Mouse (Mus musculus): ENCODE data around the gene Mtmr12. TPM values are rescaled to one million over a fixed set of nuclear protein-coding genes. Genes with fewer than 3 reads are reported as not detected.

The Mtmr12 gene
- polyA plus RNA-seq, 1 experiment from 2014 or later = 17.2 TPM

DNA sequence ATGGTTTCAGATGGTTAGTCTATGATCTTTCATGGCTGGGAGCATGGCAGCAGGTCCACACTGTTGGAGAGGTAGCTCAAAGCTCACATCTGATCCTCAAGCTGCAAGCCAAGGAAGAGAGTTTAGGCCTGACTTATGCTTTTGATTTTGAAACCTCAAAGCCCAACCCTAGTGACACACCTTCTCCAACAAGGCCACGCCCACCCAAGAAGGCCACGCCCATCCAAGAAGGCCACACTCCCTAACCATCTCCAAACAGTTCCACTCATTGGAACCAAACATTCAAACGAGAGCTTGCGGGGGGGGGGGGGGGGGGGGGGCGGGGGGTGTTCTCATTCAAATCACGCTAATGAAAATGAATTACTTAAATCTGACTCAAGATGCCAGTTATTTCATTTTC, 96.9 kb downstream of the Mtmr12 start:
- Histone ChIP-seq H3K27ac (ENCODE audit: low read length) (no peak overlapping the region), H3K4me2 (ENCODE audit: low read depth, low read length) (no peak overlapping the region), H3K9ac (ENCODE audit: low read length) (no peak overlapping the region), H3K27me3 (ENCODE audit: control insufficient read depth, insufficient read depth, low read length) (no peaks in the 10 kb centered on the region), H3K4me3 (replicated peaks; ENCODE audit: low read length) (no peak overlapping the region), H3K4me1 (ENCODE audit: control insufficient read depth, insufficient read depth, low read length) (peaks cover 5% of the 10 kb centered on the region), H3K9me3 (replicated peaks; ENCODE audit: control insufficient read depth, low read length) (no peaks in the 10 kb centered on the region), H3K36me3 (ENCODE audit: control insufficient read depth, insufficient read depth, low read length) (no peaks in the 10 kb centered on the region)
- ATAC-seq (ENCODE audit: insufficient read depth, low FRiP score) = no peak
- 76% methylated on average over 5 of the region's 6 CpGs for WGBS

DNA sequence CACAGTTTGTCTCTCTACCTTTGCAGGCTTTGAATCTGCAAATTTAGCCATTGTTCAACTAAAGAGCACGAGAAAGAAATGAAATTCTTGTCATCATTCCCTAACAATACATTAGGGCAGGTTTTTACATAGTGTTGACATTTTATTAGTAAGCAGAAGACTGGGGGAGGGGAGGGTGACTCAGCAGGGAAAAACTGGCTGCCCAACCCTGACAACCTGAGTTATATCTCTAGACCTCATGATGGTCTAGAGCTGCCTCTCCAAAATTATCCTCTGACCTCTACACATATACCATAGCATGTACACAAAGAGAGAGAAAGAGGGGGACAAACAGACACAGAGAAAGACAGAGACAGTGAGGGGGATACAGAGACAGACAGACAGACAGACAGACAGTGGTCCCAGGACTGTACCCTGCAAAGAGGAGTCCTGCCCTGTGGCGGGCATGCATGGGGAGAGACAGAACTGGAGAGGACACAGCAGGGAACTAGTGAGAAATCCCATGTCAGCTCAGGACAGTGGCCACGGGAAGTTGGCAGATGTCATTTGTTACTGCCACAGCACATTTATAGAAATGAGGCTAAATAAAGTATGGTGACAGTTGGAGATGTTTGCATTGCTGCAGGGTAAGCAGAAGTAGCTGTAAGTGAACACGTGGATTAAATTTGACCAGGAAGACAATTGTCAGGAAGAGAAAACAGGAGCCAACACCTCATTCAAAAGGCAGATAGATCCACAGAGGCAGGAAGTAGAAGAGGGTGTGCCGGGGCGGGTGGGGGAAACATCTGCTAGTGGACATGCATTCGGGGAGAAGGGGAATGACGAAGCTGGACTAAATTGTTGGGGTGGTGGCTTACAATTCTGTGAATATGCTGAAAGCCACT, 101.6 kb downstream of the Mtmr12 start:
- WGBS = 45% methylated on average over 8 of the region's 8 CpGs
- Histone ChIP-seq H3K36me3 (ENCODE audit: control insufficient read depth, insufficient read depth, low read length) (no peaks in the 10 kb centered on the region), H3K4me3 (replicated peaks; ENCODE audit: low read length) (no peak overlapping the region), H3K4me1 (ENCODE audit: control insufficient read depth, insufficient read depth, low read length) (peaks cover 5% of the 10 kb centered on the region), H3K27ac (ENCODE audit: low read length) (peak overlapping the region; percentile 19; the same call in 1 of the 2 replicates), H3K9me3 (replicated peaks; ENCODE audit: control insufficient read depth, low read length) (no peaks in the 10 kb centered on the region), H3K4me2 (ENCODE audit: low read depth, low read length) (peak overlapping the region; percentile 15; the same call in 1 of the 2 replicates), H3K27me3 (ENCODE audit: control insufficient read depth, insufficient read depth, low read length) (no peaks in the 10 kb centered on the region), H3K9ac (ENCODE audit: low read length) (no peak overlapping the region)
- 0 out of 2 replicates have a peak, but pooled peaks have one; percentile 3 for ATAC-seq (ENCODE audit: insufficient read depth, low FRiP score)

DNA sequence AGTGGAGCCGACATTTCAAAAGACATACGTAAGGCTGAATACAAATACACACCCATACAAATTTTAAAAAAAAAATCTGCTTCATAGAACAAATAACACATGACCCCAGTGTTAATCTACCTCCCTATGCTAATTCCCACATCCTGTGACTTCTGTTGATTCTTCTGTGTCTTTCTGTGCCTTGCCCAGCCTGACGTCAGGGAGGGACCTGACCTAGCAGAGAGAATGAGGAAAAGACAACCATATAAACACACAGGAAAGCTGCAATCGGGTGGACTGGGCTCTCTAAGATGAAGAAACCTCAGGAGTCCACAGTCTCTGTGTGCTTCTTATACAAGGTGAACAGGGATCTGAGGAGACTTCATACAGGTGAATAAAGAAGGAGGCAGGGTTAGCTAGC, 102.3 kb downstream of the Mtmr12 start:
- peak overlapping the region; percentile 58; the same call in 1 of the 2 replicates for H3K27ac ChIP-seq (ENCODE audit: low read length)
- WGBS = 40% methylated on average over 4 of the region's 4 CpGs

DNA sequence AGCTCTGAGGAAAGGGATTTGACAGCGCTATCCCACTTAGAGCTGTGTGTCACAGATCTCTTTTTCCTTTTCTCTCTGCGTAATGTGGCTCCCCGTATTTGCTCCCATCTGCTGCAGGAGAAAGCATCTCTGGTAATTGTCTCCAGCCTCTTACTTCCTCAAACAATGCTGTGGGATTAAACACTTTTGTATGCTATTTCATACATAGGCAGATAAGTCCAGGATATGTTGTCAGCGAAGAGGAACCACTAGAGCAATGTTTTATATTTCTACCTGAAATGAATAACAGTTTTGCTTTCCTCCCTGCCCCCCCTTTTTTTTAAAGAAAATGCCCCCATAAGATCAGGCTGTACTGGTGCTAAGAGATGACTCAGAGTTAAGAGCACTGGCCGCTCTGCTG, 103.7 kb downstream of the Mtmr12 start:
- 88% methylated on average over 5 of the region's 5 CpGs for WGBS
- H3K27ac ChIP-seq (ENCODE audit: low read length) = no peak overlapping the region
- H3K27me3 ChIP-seq (ENCODE audit: control insufficient read depth, insufficient read depth, low read length) = no peaks in the 10 kb centered on the region
- no peak overlapping the region for H3K4me3 ChIP-seq (replicated peaks; ENCODE audit: low read length)
- H3K4me1 ChIP-seq (ENCODE audit: control insufficient read depth, insufficient read depth, low read length) = peaks cover 5% of the 10 kb centered on the region
- H3K9ac ChIP-seq (ENCODE audit: low read length) = no peak overlapping the region
- H3K9me3 ChIP-seq (replicated peaks; ENCODE audit: control insufficient read depth, low read length) = no peaks in the 10 kb centered on the region
- no peak for ATAC-seq (ENCODE audit: insufficient read depth, low FRiP score)
- no peaks in the 10 kb centered on the region for H3K36me3 ChIP-seq (ENCODE audit: control insufficient read depth, insufficient read depth, low read length)
- H3K4me2 ChIP-seq (ENCODE audit: low read depth, low read length) = no peak overlapping the region

More for the DNA sequence above, 102.3 kb downstream of the Mtmr12 start:
- peak; percentile 76; the same call in 1 of the 2 replicates for ATAC-seq (ENCODE audit: insufficient read depth, low FRiP score)
- Histone ChIP-seq H3K4me1 (ENCODE audit: control insufficient read depth, insufficient read depth, low read length) (peaks cover 5% of the 10 kb centered on the region), H3K27me3 (ENCODE audit: control insufficient read depth, insufficient read depth, low read length) (no peaks in the 10 kb centered on the region), H3K9me3 (replicated peaks; ENCODE audit: control insufficient read depth, low read length) (no peaks in the 10 kb centered on the region), H3K4me2 (ENCODE audit: low read depth, low read length) (peak overlapping the region; percentile 15; the same call in 1 of the 2 replicates), H3K4me3 (replicated peaks; ENCODE audit: low read length) (no peak overlapping the region), H3K36me3 (ENCODE audit: control insufficient read depth, insufficient read depth, low read length) (no peaks in the 10 kb centered on the region), H3K9ac (ENCODE audit: low read length) (no peak overlapping the region)

DNA sequence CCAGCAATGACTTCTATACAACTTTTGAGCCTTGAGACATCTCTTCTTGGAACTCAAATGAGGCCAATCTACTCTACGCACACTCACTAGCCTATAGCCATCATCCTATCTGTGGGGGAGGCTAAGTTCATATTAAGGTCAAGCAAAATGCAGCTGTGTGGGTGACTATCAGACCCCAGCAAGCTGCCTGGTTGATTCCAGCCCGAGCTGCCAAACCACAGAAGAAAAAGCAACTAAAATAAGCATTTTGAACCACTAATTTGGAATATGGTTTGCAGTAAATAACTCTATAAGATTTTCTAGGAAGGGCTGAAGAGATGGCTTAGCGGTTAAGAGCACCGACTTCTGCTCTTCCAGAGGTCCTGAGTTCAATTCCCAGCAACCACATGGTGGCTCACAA, 105.8 kb downstream of the Mtmr12 start:
- H3K4me3 ChIP-seq (replicated peaks; ENCODE audit: low read length) = no peak overlapping the region
- H3K9me3 ChIP-seq (replicated peaks; ENCODE audit: control insufficient read depth, low read length) = no peaks in the 10 kb centered on the region
- H3K4me2 ChIP-seq (ENCODE audit: low read depth, low read length) = no peak overlapping the region
- H3K36me3 ChIP-seq (ENCODE audit: control insufficient read depth, insufficient read depth, low read length) = no peaks in the 10 kb centered on the region
- H3K27ac ChIP-seq (ENCODE audit: low read length) = no peak overlapping the region
- no peak overlapping the region for H3K9ac ChIP-seq (ENCODE audit: low read length)
- no peaks in the 10 kb centered on the region for H3K27me3 ChIP-seq (ENCODE audit: control insufficient read depth, insufficient read depth, low read length)
- H3K4me1 ChIP-seq (ENCODE audit: control insufficient read depth, insufficient read depth, low read length) = peaks cover 5% of the 10 kb centered on the region
- WGBS = 74% methylated on average over 4 of the region's 4 CpGs
- ATAC-seq (ENCODE audit: insufficient read depth, low FRiP score) = no peak

DNA sequence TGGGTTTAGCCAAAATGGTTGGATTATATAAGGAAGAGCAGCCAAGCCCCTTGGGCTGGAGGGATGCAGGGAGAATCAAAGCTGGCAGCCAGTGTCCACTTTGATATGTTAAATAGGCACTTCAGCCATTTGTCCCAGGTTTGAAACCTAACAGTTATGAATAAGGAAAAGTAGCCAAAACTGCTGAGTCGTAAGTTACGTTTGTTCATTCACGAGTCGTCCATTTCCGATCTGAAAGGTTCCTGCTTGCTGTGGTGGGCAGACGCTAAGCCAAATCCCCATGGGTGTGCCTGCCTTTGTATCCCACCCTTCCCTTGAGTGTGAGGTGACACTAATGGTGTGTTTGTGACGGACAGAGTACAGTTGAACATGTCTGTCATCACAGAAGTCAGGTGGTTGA, 106.6 kb downstream of the Mtmr12 start:
- Histone ChIP-seq H3K36me3 (ENCODE audit: control insufficient read depth, insufficient read depth, low read length) (no peaks in the 10 kb centered on the region), H3K4me3 (replicated peaks; ENCODE audit: low read length) (no peak overlapping the region), H3K9ac (ENCODE audit: low read length) (no peak overlapping the region), H3K4me2 (ENCODE audit: low read depth, low read length) (no peak overlapping the region), H3K9me3 (replicated peaks; ENCODE audit: control insufficient read depth, low read length) (no peaks in the 10 kb centered on the region), H3K4me1 (ENCODE audit: control insufficient read depth, insufficient read depth, low read length) (peaks cover 1% of the 10 kb centered on the region), H3K27ac (ENCODE audit: low read length) (no peak overlapping the region), H3K27me3 (ENCODE audit: control insufficient read depth, insufficient read depth, low read length) (no peaks in the 10 kb centered on the region)
- 85% methylated on average over 7 of the region's 7 CpGs for WGBS
- no peak for ATAC-seq (ENCODE audit: insufficient read depth, low FRiP score)

DNA sequence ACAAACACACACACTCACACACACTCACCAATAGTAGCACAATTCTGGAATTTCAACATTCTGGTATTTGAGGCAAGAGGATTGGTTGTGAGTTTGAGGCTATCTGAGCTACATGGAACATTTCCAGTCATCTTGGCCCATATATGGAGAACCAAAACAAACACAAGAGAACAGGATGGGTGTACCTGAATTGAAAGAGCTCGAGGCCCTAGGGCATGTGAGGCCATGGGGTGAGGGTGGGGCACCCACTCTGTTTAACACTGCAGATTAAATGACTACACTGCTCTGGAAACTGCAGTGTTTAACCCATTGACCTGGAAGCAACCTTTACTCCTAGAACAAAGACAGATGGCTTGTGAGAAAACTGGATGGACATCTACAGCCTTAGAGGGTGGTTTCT, 108.4 kb downstream of the Mtmr12 start:
- H3K36me3 ChIP-seq (ENCODE audit: control insufficient read depth, insufficient read depth, low read length) = no peaks in the 10 kb centered on the region
- no peaks in the 10 kb centered on the region for H3K4me1 ChIP-seq (ENCODE audit: control insufficient read depth, insufficient read depth, low read length)
- no peak overlapping the region for H3K4me2 ChIP-seq (ENCODE audit: low read depth, low read length)
- peak; percentile 75; the same call in 1 of the 2 replicates for ATAC-seq (ENCODE audit: insufficient read depth, low FRiP score)
- H3K27me3 ChIP-seq (ENCODE audit: control insufficient read depth, insufficient read depth, low read length) = no peaks in the 10 kb centered on the region
- H3K4me3 ChIP-seq (replicated peaks; ENCODE audit: low read length) = no peak overlapping the region
- 12% methylated on average over 1 of the region's 1 CpGs for WGBS
- no peaks in the 10 kb centered on the region for H3K9me3 ChIP-seq (replicated peaks; ENCODE audit: control insufficient read depth, low read length)
- no peak overlapping the region for H3K9ac ChIP-seq (ENCODE audit: low read length)
- no peak overlapping the region for H3K27ac ChIP-seq (ENCODE audit: low read length)

DNA sequence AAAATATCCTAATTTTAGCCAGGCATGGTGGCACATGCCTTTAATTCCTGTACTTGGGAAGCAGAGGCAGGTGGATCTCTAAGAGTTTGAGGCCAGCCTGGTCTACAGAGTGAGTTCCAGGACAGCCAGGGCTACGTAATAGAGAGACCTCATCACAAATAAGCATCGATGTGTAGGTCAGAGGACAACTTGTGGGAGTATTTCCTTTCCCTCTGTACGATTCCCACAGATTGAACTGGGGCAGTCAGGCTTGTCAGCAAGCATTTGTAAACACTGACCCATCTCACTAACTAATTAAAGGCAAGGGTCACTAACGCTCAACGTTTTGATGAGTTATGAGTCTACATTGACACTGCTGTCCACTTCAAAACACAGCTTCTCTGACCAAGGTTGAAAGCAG, 109.8 kb downstream of the Mtmr12 start:
- ATAC-seq (ENCODE audit: insufficient read depth, low FRiP score) = no peak
- Histone ChIP-seq H3K4me1 (ENCODE audit: control insufficient read depth, insufficient read depth, low read length) (no peaks in the 10 kb centered on the region), H3K9ac (ENCODE audit: low read length) (no peak overlapping the region), H3K27me3 (ENCODE audit: control insufficient read depth, insufficient read depth, low read length) (no peaks in the 10 kb centered on the region), H3K9me3 (replicated peaks; ENCODE audit: control insufficient read depth, low read length) (no peaks in the 10 kb centered on the region), H3K4me3 (replicated peaks; ENCODE audit: low read length) (no peak overlapping the region), H3K36me3 (ENCODE audit: control insufficient read depth, insufficient read depth, low read length) (no peaks in the 10 kb centered on the region), H3K27ac (ENCODE audit: low read length) (no peak overlapping the region), H3K4me2 (ENCODE audit: low read depth, low read length) (no peak overlapping the region)
- 67% methylated on average over 5 of the region's 5 CpGs for WGBS

DNA sequence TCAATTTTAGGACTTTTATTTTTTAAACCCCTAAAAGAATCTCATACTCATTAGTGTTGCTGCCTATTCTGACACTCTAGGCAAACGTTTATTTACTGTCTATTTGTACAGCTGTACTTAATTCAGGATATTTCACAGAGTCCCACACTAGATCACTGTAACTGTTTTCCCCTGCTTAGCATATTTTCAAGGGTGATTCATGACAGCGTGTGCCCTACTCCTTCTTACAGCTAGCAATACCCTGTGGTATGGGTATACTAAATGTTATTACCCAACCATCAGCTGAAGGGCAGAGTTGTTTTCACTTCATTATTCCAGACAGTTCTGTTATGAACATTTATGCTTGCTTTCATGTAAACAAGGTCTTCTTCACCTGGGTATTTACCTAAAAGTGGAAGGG, 111.2 kb downstream of the Mtmr12 start:
- Histone ChIP-seq H3K27ac (ENCODE audit: low read length) (no peak overlapping the region), H3K9me3 (replicated peaks; ENCODE audit: control insufficient read depth, low read length) (no peaks in the 10 kb centered on the region), H3K4me1 (ENCODE audit: control insufficient read depth, insufficient read depth, low read length) (0 out of 2 replicates have a peak, but pooled peaks cover 4% of the 10 kb centered on the region), H3K9ac (ENCODE audit: low read length) (no peak overlapping the region), H3K27me3 (ENCODE audit: control insufficient read depth, insufficient read depth, low read length) (no peaks in the 10 kb centered on the region), H3K4me3 (replicated peaks; ENCODE audit: low read length) (no peak overlapping the region), H3K4me2 (ENCODE audit: low read depth, low read length) (no peak overlapping the region), H3K36me3 (ENCODE audit: control insufficient read depth, insufficient read depth, low read length) (no peaks in the 10 kb centered on the region)
- 54% methylated on average over 2 of the region's 2 CpGs for WGBS
- no peak for ATAC-seq (ENCODE audit: insufficient read depth, low FRiP score)

Measured in stomach, embryonic 16.5 days (tissue).